Mouse (Mus musculus) heart, adult 2 months (tissue): Measurements from ENCODE around the gene Mturn.

Source experiments
- CTCF ChIP-seq: fragments of 200-600 bp; IDR thresholded peaks from 2 replicates; pipeline ENCODE4 v1.8.1; 2022; ENCODE audit warnings: antibody characterized with exemption, mild to moderate bottlenecking, moderate library complexity
- POLR2A ChIP-seq: fragments of 200-500 bp; IDR thresholded peaks from 2 replicates; pipeline ENCODE4 v1.6.1; 2011; ENCODE audit warnings: mild to moderate bottlenecking, low read depth, low read length, control low read depth; ENCODE audit not compliant: insufficient read depth

DNA sequence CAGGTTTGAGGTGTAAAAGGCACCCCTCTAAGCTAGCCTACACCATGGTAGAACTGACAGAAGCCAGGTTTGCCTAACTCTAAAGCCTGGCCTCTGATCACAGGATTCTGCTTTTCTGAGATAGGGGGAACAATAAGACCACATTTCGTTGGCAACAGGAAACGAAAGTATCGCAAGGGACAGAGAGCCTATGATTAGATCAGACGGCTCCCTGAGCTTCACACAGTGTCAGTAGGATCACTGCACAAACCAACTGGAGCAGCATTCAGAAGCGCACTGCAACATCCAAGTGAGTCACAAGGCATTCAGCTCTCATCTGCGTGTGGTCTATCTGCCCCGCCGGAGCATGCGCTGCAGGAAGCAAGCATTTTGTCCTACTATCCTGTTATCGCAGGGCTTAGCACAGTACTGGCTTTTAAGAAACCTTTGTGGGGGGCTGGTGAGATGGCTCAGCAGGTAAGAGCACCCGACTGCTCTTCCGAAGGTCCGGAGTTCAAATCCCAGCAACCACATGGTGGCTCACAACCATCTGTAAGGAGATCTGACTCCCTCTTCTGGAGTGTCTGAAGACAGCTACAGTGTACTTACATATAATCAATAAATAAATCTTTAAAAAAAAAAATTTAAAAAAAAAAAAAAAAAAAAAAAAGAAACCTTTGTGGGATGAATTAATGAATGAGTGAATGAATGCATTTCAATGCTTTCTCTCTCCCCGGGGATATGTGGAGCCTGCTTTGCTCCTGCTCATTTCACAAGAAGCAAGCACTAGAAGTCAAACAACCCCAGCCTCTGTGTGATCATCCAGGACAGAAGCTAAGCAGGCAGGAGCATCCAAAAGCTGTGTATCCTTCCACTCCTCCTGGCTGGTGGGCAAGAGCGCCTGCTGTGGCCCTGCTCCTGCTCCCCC, 37.6 kb downstream of the Mturn start:
- TF ChIP-seq CTCF, result no peak
- no peak for TF ChIP-seq POLR2A
